Mouse (Mus musculus) spleen, adult 2 months (tissue): ENCODE measurements around the gene Pigl. TPM values are rescaled to one million over a fixed set of nuclear protein-coding genes. Genes with fewer than 3 reads are reported as not detected.

Experiments used
- DNase-seq, 2 experiments: peaks; one replicate each; pipeline versions ENCODE4 v3.0.0 to v3.0.0-alpha.2; 2012 to 2021; ENCODE audit warnings: low spot score in 2 of 2, low read depth in 1 of 2
- H3K27ac ChIP-seq: fragments of 200-500 bp; 2 replicates; pipeline ENCODE4 v1.5.1; 2012; ENCODE audit warnings: low read length, inconsistent platforms; ENCODE audit not compliant: insufficient read depth
- H3K27me3 ChIP-seq: fragments of 200-500 bp; 2 replicates; pipeline ENCODE4 v1.6.1; 2012; ENCODE audit warnings: mild to moderate bottlenecking, moderate library complexity, low read length, inconsistent platforms; ENCODE audit not compliant: control insufficient read depth, insufficient read depth
- H3K36me3 ChIP-seq: fragments of 200-500 bp; 2 replicates; pipeline ENCODE4 v1.6.1; 2012; ENCODE audit warnings: mild to moderate bottlenecking, low read length, inconsistent platforms; ENCODE audit not compliant: control insufficient read depth, insufficient read depth
- H3K4me1 ChIP-seq: fragments of 200-500 bp; 2 replicates; pipeline ENCODE4 v1.6.1; 2011; ENCODE audit warnings: inconsistent platforms; ENCODE audit not compliant: control insufficient read depth, insufficient read depth, insufficient read length
- H3K4me3 ChIP-seq: fragments of 200-500 bp; 2 replicates; pipeline ENCODE4 v1.5.1; 2011; ENCODE audit warnings: mild to moderate bottlenecking, inconsistent platforms; ENCODE audit not compliant: insufficient read depth, insufficient read length; ENCODE audit errors: extremely low read depth
- CTCF ChIP-seq: fragments of 200-500 bp; IDR thresholded peaks from 2 replicates; pipeline ENCODE4 v1.5.1; 2011; ENCODE audit warnings: mild to moderate bottlenecking, inconsistent platforms; ENCODE audit not compliant: insufficient read depth, insufficient read length, insufficient replicate concordance; ENCODE audit errors: extremely low read depth
- POLR2A ChIP-seq: fragments of 200-500 bp; IDR thresholded peaks from 2 replicates; pipeline ENCODE4 v1.6.1; 2011; ENCODE audit warnings: low read depth, low read length, inconsistent platforms
- WGBS: fragments of 180-500 bp; shearing (Covaris S2); methylation state at CpG from one replicate; pipeline ENCODE4 v1.1.7; 2018; 5-methylcytosine and 5-hydroxymethylcytosine counted together
- polyA plus RNA-seq: library from polyadenylated mRNA; depleted of rRNA; stranded (reverse); fragments of >200 nt; gene quantifications from 2 replicates; pipeline ENCODE4 v1.2.3, GENCODE M21; 2012; rRNA removed

The Pigl gene
- 4.1 and 4.5 TPM in 2 replicates for polyA plus RNA-seq

GRCm38 (mm10) chr11:62458276-62458724 is at the start of gene Pigl, which contains the start of gene Ncor1:
Pigl (plus strand) TSS chr11:62458460.
Ncor1 (minus strand) TSS chr11:62458541.
- Histone ChIP-seq H3K27me3 (no peaks in the 10 kb centered on the region), H3K4me3 (peak within 1 kb of the TSS; percentile 93), H3K36me3 (no peaks in the 10 kb centered on the region), H3K4me1 (no peaks in the 10 kb centered on the region; the same call in none of the 2 replicates), H3K27ac (peak within 1 kb of the TSS; percentile 99)
- DNase-seq, result peak; percentile 47 to 70
- TF ChIP-seq CTCF (no peak), POLR2A (peak; percentile 50)
- WGBS, result under 1% methylated on average over 33 of the region's 33 CpGs

DNA sequence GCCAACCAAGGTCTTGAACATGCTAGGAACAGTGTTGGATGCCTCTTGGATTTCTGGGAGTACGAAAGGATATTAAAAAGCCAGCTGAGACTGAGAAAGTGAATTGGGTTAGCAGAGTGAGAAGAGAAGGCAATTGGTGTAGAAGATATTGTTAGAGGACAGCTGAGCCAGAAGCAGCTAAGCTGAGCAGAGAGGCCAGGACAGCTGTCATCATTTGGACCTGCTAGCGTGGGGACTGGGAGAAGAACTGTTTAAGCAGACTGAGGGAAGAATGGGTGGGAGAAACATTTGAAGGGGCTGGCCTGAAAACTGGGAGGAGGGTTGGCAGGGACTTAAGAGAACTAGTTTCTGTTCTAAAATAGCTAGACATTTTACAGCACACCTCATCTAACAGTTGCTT is 49.4 kb upstream of the Pigl start:
- H3K27ac ChIP-seq, result no peak overlapping the region
- H3K4me3 ChIP-seq, result no peak overlapping the region
- no peak for DNase-seq
- H3K4me1 ChIP-seq, result no peaks in the 10 kb centered on the region
- peaks cover 19% of the 10 kb centered on the region for H3K36me3 ChIP-seq
- no peaks in the 10 kb centered on the region for H3K27me3 ChIP-seq
- TF ChIP-seq CTCF (no peak), POLR2A (no peak)
- WGBS, result 96% methylated on average over 2 of the region's 2 CpGs

- Histone ChIP-seq H3K36me3 (peaks cover 20% of the 10 kb centered on the region), H3K4me1 (no peaks in the 10 kb centered on the region), H3K27me3 (no peaks in the 10 kb centered on the region), H3K27ac (no peak overlapping the region), H3K4me3 (no peak overlapping the region)
- WGBS, result 100% methylated on average over 1 of the region's 1 CpGs
- TF ChIP-seq CTCF (no peak), POLR2A (no peak)
- DNase-seq, result no peak
Observed at GRCm38 (mm10) chr11:62409611-62410010, 48.6 kb upstream of the Pigl start.

- Histone ChIP-seq H3K4me3 (no peak overlapping the region), H3K36me3 (peaks cover 16% of the 10 kb centered on the region), H3K4me1 (no peaks in the 10 kb centered on the region), H3K27ac (no peak overlapping the region), H3K27me3 (no peaks in the 10 kb centered on the region)
- WGBS, result 96% methylated on average over 4 of the region's 4 CpGs
- no peak for TF ChIP-seq POLR2A
- TF ChIP-seq CTCF, result no peak
- DNase-seq, result no peak
Observed at GRCm38 (mm10) chr11:62415026-62415425, 43.2 kb upstream of the Pigl start.

GRCm38 (mm10) chr11:62424525-62424924 is 33.7 kb upstream of the Pigl start:
- Histone ChIP-seq H3K27me3 (no peaks in the 10 kb centered on the region), H3K4me1 (no peaks in the 10 kb centered on the region), H3K36me3 (peaks cover 16% of the 10 kb centered on the region), H3K27ac (no peak overlapping the region), H3K4me3 (no peak overlapping the region)
- 77% methylated on average over 2 of the region's 2 CpGs for WGBS
- no peak for TF ChIP-seq CTCF
- no peak for TF ChIP-seq POLR2A
- DNase-seq, result no peak

DNA sequence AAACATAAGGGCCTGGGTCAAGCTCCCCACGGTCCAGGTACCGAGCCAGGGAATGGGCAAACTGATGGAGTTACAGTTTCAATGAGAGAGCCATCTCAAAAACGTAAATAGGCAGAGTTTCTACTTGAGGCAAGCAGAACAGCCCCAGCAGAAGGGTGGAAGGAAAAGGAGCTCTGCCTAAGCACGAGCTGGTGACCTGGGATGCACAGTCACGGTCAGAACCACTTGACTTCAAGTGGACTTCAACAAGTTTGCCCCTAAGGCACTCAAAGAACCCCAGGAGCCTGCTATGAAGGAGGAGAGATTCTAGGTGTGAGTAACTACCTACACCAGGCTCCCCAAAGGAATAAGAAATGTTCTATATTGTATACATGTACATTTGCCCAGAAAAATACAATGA is 32.0 kb upstream of the Pigl start:
- H3K27ac ChIP-seq, result no peak overlapping the region
- peaks cover 15% of the 10 kb centered on the region for H3K36me3 ChIP-seq
- no peaks in the 10 kb centered on the region for H3K4me1 ChIP-seq
- DNase-seq, result no peak
- no peak overlapping the region for H3K4me3 ChIP-seq
- 94% methylated on average over 5 of the region's 5 CpGs for WGBS
- TF ChIP-seq POLR2A (no peak), CTCF (no peak)
- no peaks in the 10 kb centered on the region for H3K27me3 ChIP-seq

- Histone ChIP-seq H3K36me3 (peaks cover 16% of the 10 kb centered on the region), H3K27ac (no peak overlapping the region), H3K27me3 (no peaks in the 10 kb centered on the region), H3K4me3 (no peak overlapping the region), H3K4me1 (no peaks in the 10 kb centered on the region)
- no peak for TF ChIP-seq POLR2A
- peak; percentile 17; the same call in 1 of the 2 replicates for TF ChIP-seq CTCF
- peak in 1 of 2 experiments; percentile 50 for DNase-seq
- WGBS, result 88% methylated on average over 2 of the region's 3 CpGs
Observed at GRCm38 (mm10) chr11:62427105-62427504, 31.2 kb upstream of the Pigl start.
